Mouse (Mus musculus): ENCODE measurements around the gene Prr23a1. TPM values are rescaled to one million over a fixed set of nuclear protein-coding genes. Genes with fewer than 3 reads are reported as not detected.

Gene Prr23a1
- not detected for polyA plus RNA-seq (2017; shearing (Covaris generic))

GRCm38 (mm10) chr9:98842117-98842516 lies at the start of gene Prr23a1:
Gene Prr23a1, plus strand, starts transcription at chr9:98842503.

GRCm38 (mm10) chr9:98856210-98856609 lies 13.9 kb downstream of the Prr23a1 start, which contains the start of gene Prr23a2:
Gene Prr23a2, plus strand, starts transcription at chr9:98856494.

GRCm38 (mm10) chr9:98864571-98864970 lies 22.3 kb downstream of the Prr23a1 start, which contains the start of gene Prr23a3:
Gene Prr23a3, plus strand, starts transcription at chr9:98864767.

Other genes starting within 250 kb of the Prr23a1 start
- 26.5 TPM for gene Mrps22, start 240.8 kb upstream of the Prr23a1 start, polyA plus RNA-seq (2017; shearing (Covaris generic))
- not detected for gene Prr23a2, start 14.0 kb downstream of the Prr23a1 start, polyA plus RNA-seq (2017; shearing (Covaris generic))
- gene Prr23a3, start 22.3 kb downstream of the Prr23a1 start, polyA plus RNA-seq (2017; shearing (Covaris generic)) = not detected
- not detected for gene 7420426K07Rik, start 60.6 kb downstream of the Prr23a1 start, polyA plus RNA-seq (2017; shearing (Covaris generic))
- not detected for gene Foxl2, start 112.8 kb downstream of the Prr23a1 start, polyA plus RNA-seq (2017; shearing (Covaris generic))
- gene Faim, start 143.9 kb downstream of the Prr23a1 start, polyA plus RNA-seq (2017; shearing (Covaris generic)) = 80.0 TPM
- 0.99 TPM for gene Gm1123, start 193.2 kb downstream of the Prr23a1 start, polyA plus RNA-seq (2017; shearing (Covaris generic))